Mouse (Mus musculus) C2C12 (cell line): ENCODE results near the gene Sgcd. TPM values are rescaled to one million over a fixed set of nuclear protein-coding genes. Genes with fewer than 3 reads are reported as not detected.

Source experiments
- H3K27me3 ChIP-seq: one replicate; pipeline ENCODE4 v1.6.1; 2011; ENCODE audit not compliant: control insufficient read depth, insufficient read depth, insufficient read length
- H3K36me3 ChIP-seq: one replicate; pipeline ENCODE4 v1.6.1; 2011; ENCODE audit not compliant: control insufficient read depth, insufficient read depth
- H3K4me3 ChIP-seq: one replicate; pipeline ENCODE4 v1.5.1; 2011; ENCODE audit warnings: mild to moderate bottlenecking, control low read depth; ENCODE audit not compliant: poor library complexity, insufficient read depth, severe bottlenecking
- H3K79me2 ChIP-seq: one replicate; pipeline ENCODE4 v1.6.1; 2011; ENCODE audit not compliant: control insufficient read depth, insufficient read depth
- H3K79me3 ChIP-seq: one replicate; pipeline ENCODE4 v1.6.1; 2011; ENCODE audit warnings: low read depth, control low read depth
- H3ac ChIP-seq: one replicate; pipeline ENCODE3; 2011; ENCODE audit warnings: low read depth; ENCODE audit not compliant: control insufficient read depth, insufficient read length
- CEBPB ChIP-seq: IDR thresholded peaks from one replicate; pipeline ENCODE4 v1.6.1; 2011; ENCODE audit warnings: low read depth, mild to moderate bottlenecking, control low read depth, moderate library complexity
- CTCF ChIP-seq: IDR thresholded peaks from one replicate; pipeline ENCODE4 v1.5.1; 2011; ENCODE audit not compliant: control insufficient read depth, insufficient read depth, insufficient read length
- FOSL1 ChIP-seq: IDR thresholded peaks from one replicate; pipeline ENCODE4 v1.8.0; 2011; ENCODE audit warnings: mild to moderate bottlenecking, low read length; ENCODE audit not compliant: poor library complexity, insufficient read depth, severe bottlenecking
- MAX ChIP-seq: IDR thresholded peaks from one replicate; pipeline ENCODE4 v1.6.1; 2011; ENCODE audit warnings: mild to moderate bottlenecking, control low read depth
- MYOD1 ChIP-seq: IDR thresholded peaks from one replicate; pipeline ENCODE4 v1.6.1; 2011; ENCODE audit warnings: low read depth; ENCODE audit not compliant: control insufficient read depth, insufficient read length
- MYOG ChIP-seq: IDR thresholded peaks from one replicate; pipeline ENCODE4 v1.6.1; 2011; ENCODE audit not compliant: control insufficient read depth, insufficient read length; ENCODE audit errors: extremely low read depth
- USF1 ChIP-seq: IDR thresholded peaks from one replicate; pipeline ENCODE4 v1.6.1; 2011; ENCODE audit warnings: low read depth, mild to moderate bottlenecking, control low read depth, moderate library complexity
- polyA plus RNA-seq: library from polyadenylated mRNA; unstranded; fragments of >200 nt; fragmentation: generic; extraction: Trizol; gene quantifications from one replicate; pipeline ENCODE4 v1.2.1, GENCODE M21; 2012; ENCODE audit warnings: missing spikeins

Sgcd gene
- polyA plus RNA-seq, 1 experiment: 3.5 TPM

DNA sequence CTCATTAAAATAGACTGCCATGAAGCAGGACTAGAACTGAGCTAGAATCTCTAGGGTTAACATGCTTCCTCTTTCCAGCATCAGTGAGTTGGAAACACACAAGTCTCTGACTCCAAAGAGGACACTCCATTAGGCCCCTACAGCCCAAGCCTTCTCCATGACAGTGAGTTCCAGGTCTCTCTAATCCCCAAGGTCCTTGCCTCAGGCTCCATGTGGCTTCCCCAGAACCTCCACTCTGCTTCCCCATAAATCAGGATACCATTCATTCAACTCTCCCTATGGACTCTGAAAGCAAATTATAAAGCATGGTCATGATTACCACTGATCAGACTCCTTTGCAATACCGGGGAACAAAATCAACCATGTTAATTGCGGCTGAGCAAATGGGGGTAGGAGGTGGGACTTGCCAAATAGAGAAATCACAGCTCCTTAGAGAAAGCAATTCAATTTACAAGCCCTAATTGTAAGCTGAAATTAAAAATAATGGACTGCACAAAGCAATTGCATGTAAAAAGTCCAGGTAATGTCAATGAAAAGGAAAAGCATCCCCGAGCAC, 97.1 kb downstream of the Sgcd start:
- TF ChIP-seq CEBPB: no peak
- no peak for TF ChIP-seq MAX
- no peak for TF ChIP-seq USF1
- TF ChIP-seq MYOG: no peak
- no peak for TF ChIP-seq MYOD1
- no peak for TF ChIP-seq CTCF
- no peak for TF ChIP-seq FOSL1
- Histone ChIP-seq H3K79me3 (no peaks in the 10 kb centered on the region), H3K27me3 (no peaks in the 10 kb centered on the region), H3K79me2 (no peaks in the 10 kb centered on the region), H3K4me3 (no peak overlapping the region), H3ac (no peak overlapping the region), H3K36me3 (no peaks in the 10 kb centered on the region)

DNA sequence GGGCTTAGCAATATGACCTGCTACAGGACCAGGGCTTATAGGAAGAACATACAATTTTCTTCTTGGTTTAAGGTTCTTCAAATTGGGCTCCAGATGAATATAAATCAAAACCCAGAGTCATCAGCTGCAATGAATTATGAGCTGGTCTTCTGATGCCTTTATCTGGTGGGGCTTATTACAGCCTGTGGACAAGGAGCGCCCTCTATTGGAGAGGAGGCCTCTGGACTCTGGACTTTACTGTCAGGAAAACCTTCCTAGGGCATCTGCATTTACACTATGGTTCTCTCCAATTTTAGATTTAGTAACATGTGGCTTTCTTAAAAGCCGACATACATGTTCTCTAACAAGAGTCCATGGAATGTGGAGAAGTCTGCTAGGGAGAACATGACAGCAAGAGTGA, 98.5 kb downstream of the Sgcd start:
- H3K4me3 ChIP-seq: no peak overlapping the region
- no peaks in the 10 kb centered on the region for H3K36me3 ChIP-seq
- no peak overlapping the region for H3ac ChIP-seq
- no peak for TF ChIP-seq USF1
- no peak for TF ChIP-seq MAX
- no peak for TF ChIP-seq MYOG
- no peak for TF ChIP-seq MYOD1
- TF ChIP-seq CTCF: no peak
- no peak for TF ChIP-seq FOSL1
- TF ChIP-seq CEBPB: no peak
- no peaks in the 10 kb centered on the region for H3K27me3 ChIP-seq
- H3K79me3 ChIP-seq: no peaks in the 10 kb centered on the region
- H3K79me2 ChIP-seq: no peaks in the 10 kb centered on the region

GRCm38 (mm10) chr11:47885310-47885709, 103.5 kb downstream of the Sgcd start:
- H3K36me3 ChIP-seq: no peaks in the 10 kb centered on the region
- H3K4me3 ChIP-seq: no peak overlapping the region
- H3K79me2 ChIP-seq: no peaks in the 10 kb centered on the region
- no peaks in the 10 kb centered on the region for H3K27me3 ChIP-seq
- no peak overlapping the region for H3ac ChIP-seq
- TF ChIP-seq FOSL1 (no peak), MYOD1 (no peak), MAX (no peak), CTCF (no peak), USF1 (no peak), CEBPB (no peak), MYOG (no peak)
- no peaks in the 10 kb centered on the region for H3K79me3 ChIP-seq

- Histone ChIP-seq H3ac (no peak overlapping the region), H3K79me3 (no peaks in the 10 kb centered on the region), H3K36me3 (no peaks in the 10 kb centered on the region), H3K27me3 (no peaks in the 10 kb centered on the region), H3K4me3 (no peak overlapping the region), H3K79me2 (no peaks in the 10 kb centered on the region)
- TF ChIP-seq MYOD1 (no peak), USF1 (no peak), MYOG (no peak), CTCF (no peak), MAX (no peak), FOSL1 (no peak), CEBPB (no peak)
Observed at GRCm38 (mm10) chr11:47883545-47883944, 105.2 kb downstream of the Sgcd start.

GRCm38 (mm10) chr11:47876633-47877170, 112.1 kb downstream of the Sgcd start:
- H3K79me2 ChIP-seq: no peaks in the 10 kb centered on the region
- TF ChIP-seq MAX (no peak), FOSL1 (no peak)
- H3K4me3 ChIP-seq: no peak overlapping the region
- no peaks in the 10 kb centered on the region for H3K27me3 ChIP-seq
- no peaks in the 10 kb centered on the region for H3K36me3 ChIP-seq
- H3K79me3 ChIP-seq: no peaks in the 10 kb centered on the region
- no peak overlapping the region for H3ac ChIP-seq

DNA sequence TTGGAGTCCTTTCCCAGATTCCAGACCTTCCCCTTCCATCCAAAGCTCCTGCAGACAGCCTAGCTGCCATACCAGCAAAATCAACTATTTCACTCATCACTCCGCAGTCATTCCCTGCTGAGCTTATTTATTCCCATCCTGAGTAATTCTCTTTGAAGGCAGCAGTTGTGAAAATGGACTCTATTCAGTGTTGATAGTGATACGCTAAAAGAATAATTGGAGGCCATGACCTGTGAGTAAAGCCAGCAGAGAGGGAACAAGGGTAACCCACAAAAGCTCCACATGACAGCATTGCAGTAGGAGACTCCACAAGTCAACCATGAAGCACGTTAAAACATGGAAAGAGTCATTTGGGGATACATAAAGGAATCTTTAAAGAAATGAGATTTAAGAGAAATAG, 142.9 kb downstream of the Sgcd start:
- no peak overlapping the region for H3ac ChIP-seq
- H3K4me3 ChIP-seq: no peak overlapping the region
- no peaks in the 10 kb centered on the region for H3K27me3 ChIP-seq
- no peaks in the 10 kb centered on the region for H3K36me3 ChIP-seq
- H3K79me2 ChIP-seq: no peaks in the 10 kb centered on the region
- no peaks in the 10 kb centered on the region for H3K79me3 ChIP-seq
- no peak for TF ChIP-seq MYOG
- no peak for TF ChIP-seq USF1
- no peak for TF ChIP-seq CTCF
- TF ChIP-seq MAX: no peak
- no peak for TF ChIP-seq CEBPB
- no peak for TF ChIP-seq FOSL1
- TF ChIP-seq MYOD1: no peak
